Mouse (Mus musculus) thymus, adult 2 months (tissue): ENCODE results near the gene Klf15.

Source experiments
- CTCF ChIP-seq: fragments of 200-500 bp; IDR thresholded peaks from 2 replicates; pipeline ENCODE4 v1.5.1; 2012; ENCODE audit warnings: mild to moderate bottlenecking, control low read depth, low read length, moderate library complexity, borderline replicate concordance; ENCODE audit not compliant: control insufficient read depth, poor library complexity, insufficient read depth; ENCODE audit errors: extremely low read depth
- POLR2A ChIP-seq: fragments of 200-500 bp; IDR thresholded peaks from 2 replicates; pipeline ENCODE4 v1.6.1; 2012; ENCODE audit warnings: mild to moderate bottlenecking, low read length, control low read depth, moderate library complexity; ENCODE audit not compliant: control insufficient read depth, poor library complexity, insufficient read depth; ENCODE audit errors: extremely low read depth

DNA sequence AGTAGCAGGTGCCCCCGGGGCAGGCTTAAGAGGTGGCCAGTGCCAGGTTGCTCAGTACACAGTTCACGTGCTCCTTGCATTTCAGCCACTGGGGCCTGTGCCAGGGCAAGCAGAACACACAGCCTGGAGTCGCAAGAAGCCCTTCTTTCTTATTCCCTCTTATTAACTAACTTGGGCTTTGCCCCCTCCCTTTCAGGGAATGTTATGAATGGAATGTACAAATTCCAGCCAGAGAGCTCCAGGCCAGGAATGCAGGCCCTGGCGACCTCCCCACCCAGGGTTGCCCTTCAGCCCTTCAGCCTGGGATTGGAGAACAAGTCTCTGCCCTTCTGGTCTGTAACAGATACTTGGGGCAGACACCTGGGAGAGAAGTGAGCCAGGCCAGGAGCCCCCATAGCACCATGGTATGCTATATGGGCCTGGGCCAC, 45.8 kb downstream of the Klf15 start:
- TF ChIP-seq CTCF (no peak), POLR2A (no peak)
